Mouse (Mus musculus) megakaryocyte, embryonic 14.5 days (primary cell): Measurements from ENCODE around the gene Enox1. TPM values are rescaled to one million over a fixed set of nuclear protein-coding genes. Genes with fewer than 3 reads are reported as not detected.

Source experiments
- H3K27me3 ChIP-seq: replicated peaks from 2 replicates; pipeline ENCODE3; 2012; ENCODE audit warnings: inconsistent platforms
- H3K36me3 ChIP-seq: replicated peaks from 2 replicates; pipeline ENCODE3; 2012; ENCODE audit warnings: low read length, inconsistent platforms, mixed read lengths
- H3K4me1 ChIP-seq: 2 replicates; pipeline ENCODE4 v1.6.1; 2012; ENCODE audit warnings: inconsistent platforms
- H3K4me3 ChIP-seq: replicated peaks from 2 replicates; pipeline ENCODE3; 2012; ENCODE audit warnings: moderate library complexity, mild to moderate bottlenecking, inconsistent platforms
- H3K9me3 ChIP-seq: 2 replicates; pipeline ENCODE4 v1.6.1; 2012; ENCODE audit warnings: inconsistent platforms
- FLI1 ChIP-seq: IDR thresholded peaks from 2 replicates; pipeline ENCODE4 v1.6.1; 2012; ENCODE audit warnings: low read length, inconsistent platforms, mixed read lengths
- GATA1 ChIP-seq: IDR thresholded peaks from 3 replicates; pipeline ENCODE4 v1.6.1; 2012; ENCODE audit warnings: mixed read lengths, low read length, inconsistent platforms, borderline replicate concordance
- polyA plus RNA-seq: library from polyadenylated mRNA; stranded (reverse); fragments of >175 nt; gene quantifications from 2 replicates; pipeline ENCODE4 v1.2.3, GENCODE M21; 2012; ENCODE audit warnings: low replicate concordance; ENCODE audit not compliant: insufficient read depth

Enox1 gene
- polyA plus RNA-seq, 1 experiment, result 0.13 TPM

DNA sequence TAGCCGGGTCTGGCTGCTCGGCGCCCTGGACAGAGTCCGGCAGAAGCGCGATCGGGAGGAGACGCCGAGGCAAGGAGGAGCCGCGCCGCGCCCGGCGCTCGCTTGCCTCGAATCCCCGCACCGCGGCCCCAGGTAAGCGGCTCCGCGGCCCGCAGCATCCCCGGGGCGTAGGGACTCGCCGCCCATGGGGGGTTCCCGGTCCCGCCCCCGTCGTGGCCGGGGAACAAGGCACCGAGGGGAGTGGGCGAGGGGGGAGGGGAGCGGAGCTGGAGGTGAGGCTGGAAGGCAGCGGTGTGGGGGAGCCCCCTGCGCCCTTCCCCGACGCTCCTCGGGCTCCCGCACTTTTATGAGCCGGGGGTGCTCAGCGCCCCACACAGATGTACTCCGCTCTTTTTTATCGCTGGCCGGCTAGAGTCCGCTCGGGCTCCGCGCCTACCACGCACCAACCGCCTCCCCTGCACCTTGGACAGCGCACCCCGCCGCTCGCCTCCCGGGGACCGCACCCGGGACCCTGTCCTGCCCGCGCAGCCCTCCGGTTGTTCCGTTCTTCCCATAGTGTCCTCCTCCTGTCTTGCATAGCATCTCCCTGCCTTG, 445 bp downstream of the Enox1 start:
- peaks cover 66% of the 10 kb centered on the region for H3K27me3 ChIP-seq
- peaks cover 19% of the 10 kb centered on the region for H3K4me1 ChIP-seq
- H3K4me3 ChIP-seq, result peak overlapping the region; percentile 86
- no peaks in the 10 kb centered on the region for H3K36me3 ChIP-seq
- TF ChIP-seq FLI1, result no peak
- no peak for TF ChIP-seq GATA1
- no peaks in the 10 kb centered on the region; the same call in 1 of the 2 replicates for H3K9me3 ChIP-seq

DNA sequence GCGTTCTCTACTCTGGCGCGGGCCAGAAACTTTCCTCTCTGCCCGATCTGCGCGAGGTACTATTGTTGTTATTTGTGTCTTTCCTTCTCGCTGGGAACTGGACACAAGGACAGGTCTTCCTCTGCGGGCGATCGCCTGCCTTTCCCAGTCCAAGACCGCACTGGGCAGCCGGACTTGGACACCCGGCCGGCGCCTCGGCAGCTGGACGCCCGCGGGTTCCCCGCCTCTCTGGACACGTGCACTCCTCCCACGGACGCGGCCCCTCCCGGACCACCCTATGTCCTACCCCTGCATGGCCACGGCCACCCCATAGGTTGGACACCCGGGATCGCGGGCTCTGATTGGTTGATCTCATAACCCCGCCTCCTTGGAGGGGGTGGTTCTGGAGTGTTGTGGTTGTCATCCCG, 945 bp downstream of the Enox1 start:
- Histone ChIP-seq H3K4me3 (peak overlapping the region; percentile 86), H3K36me3 (no peaks in the 10 kb centered on the region), H3K27me3 (peaks cover 67% of the 10 kb centered on the region), H3K9me3 (no peaks in the 10 kb centered on the region; the same call in 1 of the 2 replicates), H3K4me1 (peaks cover 19% of the 10 kb centered on the region)
- TF ChIP-seq FLI1 (no peak), GATA1 (no peak)

DNA sequence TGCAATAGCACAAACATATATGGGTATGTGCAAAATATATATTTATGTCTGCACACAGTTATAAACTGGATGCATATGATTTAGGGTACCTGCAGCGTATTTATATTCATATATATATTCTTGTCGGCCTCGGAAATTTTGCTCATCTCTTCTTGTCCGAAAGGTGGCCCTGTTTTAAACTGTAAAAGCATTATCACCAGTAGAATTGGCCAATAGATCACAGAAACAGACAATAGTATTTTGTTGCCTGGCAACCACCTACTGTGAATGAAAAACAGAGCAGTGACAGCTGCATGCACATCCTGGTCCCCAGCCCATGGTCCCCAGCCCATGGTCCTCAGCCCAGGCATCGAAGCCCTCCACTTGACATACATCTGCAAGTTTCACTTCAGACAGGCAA, 2.8 kb downstream of the Enox1 start:
- TF ChIP-seq FLI1, result no peak
- Histone ChIP-seq H3K36me3 (no peaks in the 10 kb centered on the region), H3K4me1 (peaks cover 19% of the 10 kb centered on the region), H3K27me3 (peaks cover 69% of the 10 kb centered on the region), H3K9me3 (no peaks in the 10 kb centered on the region; the same call in 1 of the 2 replicates), H3K4me3 (no peak overlapping the region)

DNA sequence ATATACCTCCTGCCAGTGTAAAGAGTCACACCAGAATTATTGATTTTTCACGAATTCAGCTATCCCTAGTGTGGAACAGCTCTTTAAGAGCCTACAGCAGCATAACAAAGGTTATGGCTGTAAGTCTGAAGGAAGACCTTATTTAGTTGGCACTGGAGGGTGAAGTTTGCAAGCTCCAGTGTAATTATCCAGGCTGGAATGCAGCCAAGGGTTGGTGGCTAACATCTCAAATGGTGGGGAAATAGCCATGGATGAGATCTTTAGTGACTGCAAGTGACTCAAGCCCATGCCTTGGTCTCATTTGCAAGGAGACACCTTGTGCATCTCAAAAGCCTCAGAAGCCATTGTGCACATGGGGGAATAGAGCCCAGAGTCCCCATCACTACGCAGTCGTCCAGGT, 5.9 kb downstream of the Enox1 start:
- Histone ChIP-seq H3K4me1 (peaks cover 3% of the 10 kb centered on the region), H3K4me3 (no peak overlapping the region), H3K27me3 (peaks cover 39% of the 10 kb centered on the region), H3K9me3 (no peaks in the 10 kb centered on the region; the same call in 1 of the 2 replicates), H3K36me3 (no peaks in the 10 kb centered on the region)
- TF ChIP-seq FLI1 (no peak), GATA1 (no peak)

DNA sequence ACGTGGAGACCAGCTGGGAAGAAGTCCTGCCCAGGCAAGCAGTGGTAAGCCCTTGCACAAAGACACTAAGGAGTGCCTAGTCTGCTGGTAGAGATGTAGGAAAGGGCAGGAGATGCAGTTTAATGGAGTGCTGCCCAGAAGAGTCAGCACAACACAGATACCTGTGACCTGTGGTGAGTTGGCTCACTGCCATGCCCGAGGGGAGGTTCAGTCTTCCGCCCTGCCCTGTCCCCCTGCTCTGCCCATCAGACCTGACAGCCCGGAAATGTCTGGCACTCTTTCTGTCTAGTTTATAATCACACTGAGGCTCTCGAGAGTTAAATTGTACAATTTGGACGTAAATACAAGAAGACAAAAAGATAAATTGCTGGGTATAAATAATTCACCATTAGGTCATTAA, 7.8 kb downstream of the Enox1 start:
- Histone ChIP-seq H3K4me1 (no peaks in the 10 kb centered on the region), H3K27me3 (peaks cover 22% of the 10 kb centered on the region), H3K36me3 (no peaks in the 10 kb centered on the region), H3K4me3 (no peak overlapping the region), H3K9me3 (0 out of 2 replicates have a peak, but pooled peaks cover 5% of the 10 kb centered on the region)
- no peak for TF ChIP-seq GATA1
- no peak for TF ChIP-seq FLI1

DNA sequence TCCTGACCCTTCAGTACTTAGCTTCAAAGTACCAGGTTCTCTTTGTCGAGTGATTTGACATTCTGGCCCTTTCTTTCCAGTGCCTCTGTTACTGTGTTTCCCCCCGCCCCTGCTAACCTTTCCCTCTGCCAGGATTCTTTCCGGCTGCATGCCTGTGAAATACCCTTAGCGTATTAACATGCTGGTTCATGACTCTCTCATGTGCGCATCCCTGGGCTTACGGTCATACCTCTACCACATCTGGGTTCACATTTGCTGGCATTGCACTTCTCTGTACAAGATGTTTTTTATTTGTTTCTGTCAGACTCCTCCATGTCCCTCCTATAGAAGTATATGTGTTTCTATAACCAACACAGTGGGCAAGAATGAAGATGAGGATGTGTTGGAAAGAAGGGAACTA, 11.6 kb downstream of the Enox1 start:
- H3K4me1 ChIP-seq, result no peaks in the 10 kb centered on the region
- H3K27me3 ChIP-seq, result peaks cover 2% of the 10 kb centered on the region
- H3K4me3 ChIP-seq, result no peak overlapping the region
- 0 out of 2 replicates have a peak, but pooled peaks cover 5% of the 10 kb centered on the region for H3K9me3 ChIP-seq
- H3K36me3 ChIP-seq, result no peaks in the 10 kb centered on the region
- TF ChIP-seq FLI1 (no peak), GATA1 (no peak)

DNA sequence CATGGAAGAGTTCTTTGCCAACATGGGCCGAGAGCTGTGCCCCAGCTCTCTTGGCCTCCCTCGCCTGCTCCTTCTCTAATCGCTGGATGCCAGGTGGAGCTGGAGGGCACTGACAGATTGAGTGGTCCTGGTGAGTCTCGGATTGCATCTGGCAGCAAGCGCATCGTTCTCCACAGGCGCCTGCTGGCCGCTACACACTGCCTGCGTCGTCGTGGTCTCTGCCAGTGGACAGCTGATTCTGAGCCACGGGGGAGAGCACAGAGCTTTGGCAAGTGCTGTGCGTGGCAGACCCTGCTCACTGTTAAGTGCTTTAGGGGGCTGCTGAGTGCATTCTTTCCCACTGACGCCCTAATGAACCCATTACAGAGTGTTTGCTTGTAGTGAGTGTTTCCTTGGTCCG, 17.9 kb downstream of the Enox1 start:
- no peaks in the 10 kb centered on the region for H3K36me3 ChIP-seq
- H3K27me3 ChIP-seq, result peaks cover 2% of the 10 kb centered on the region
- H3K4me1 ChIP-seq, result no peaks in the 10 kb centered on the region
- H3K4me3 ChIP-seq, result no peak overlapping the region
- peaks cover 8% of the 10 kb centered on the region; the same call in 1 of the 2 replicates for H3K9me3 ChIP-seq
- no peak for TF ChIP-seq GATA1
- no peak for TF ChIP-seq FLI1

DNA sequence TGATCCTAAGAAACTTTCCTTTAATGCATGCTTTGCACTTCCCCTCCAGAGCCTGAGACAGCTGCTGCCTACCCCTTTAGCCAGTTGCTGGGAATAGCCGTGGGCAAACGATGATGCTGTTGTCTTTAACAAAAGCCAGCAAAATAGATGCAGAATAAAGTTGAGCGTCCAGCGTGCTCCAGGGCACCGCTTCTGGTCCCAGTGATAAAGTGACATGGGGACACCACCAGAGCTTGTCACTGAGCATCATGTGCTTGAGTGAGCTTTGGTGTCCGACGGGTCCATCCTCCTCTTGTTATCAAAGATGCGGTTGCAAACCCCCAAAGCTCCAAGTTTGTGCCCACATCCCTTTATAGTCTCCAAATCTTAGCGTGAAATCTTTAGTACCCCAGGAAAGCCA, 18.4 kb downstream of the Enox1 start:
- no peak overlapping the region for H3K4me3 ChIP-seq
- H3K9me3 ChIP-seq, result peaks cover 8% of the 10 kb centered on the region; the same call in 1 of the 2 replicates
- peaks cover 2% of the 10 kb centered on the region for H3K27me3 ChIP-seq
- TF ChIP-seq GATA1, result no peak
- TF ChIP-seq FLI1, result no peak
- H3K36me3 ChIP-seq, result no peaks in the 10 kb centered on the region
- no peaks in the 10 kb centered on the region for H3K4me1 ChIP-seq

DNA sequence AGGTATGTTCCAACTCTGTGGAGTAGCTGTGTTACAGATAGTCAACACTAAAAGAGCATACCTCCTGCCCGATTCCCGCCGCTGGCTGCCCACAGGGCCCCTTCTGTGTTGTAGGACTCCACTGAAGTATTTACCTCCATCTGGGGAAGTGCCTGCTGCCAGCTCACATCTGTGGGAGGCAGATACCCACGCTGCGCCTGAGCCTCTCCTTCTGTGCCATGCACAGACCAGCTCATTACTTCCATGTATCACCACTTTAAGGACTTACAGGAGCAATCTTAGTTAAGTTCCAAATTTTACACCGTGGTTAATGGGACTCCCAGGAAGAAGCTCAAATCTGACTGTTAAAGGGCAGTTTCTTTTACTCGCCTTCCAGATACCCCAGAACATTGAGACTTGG, 23.7 kb downstream of the Enox1 start:
- Histone ChIP-seq H3K4me3 (no peak overlapping the region), H3K9me3 (0 out of 2 replicates have a peak, but pooled peaks cover 3% of the 10 kb centered on the region), H3K4me1 (no peaks in the 10 kb centered on the region), H3K27me3 (peaks cover 5% of the 10 kb centered on the region), H3K36me3 (no peaks in the 10 kb centered on the region)
- TF ChIP-seq GATA1, result no peak
- no peak for TF ChIP-seq FLI1

DNA sequence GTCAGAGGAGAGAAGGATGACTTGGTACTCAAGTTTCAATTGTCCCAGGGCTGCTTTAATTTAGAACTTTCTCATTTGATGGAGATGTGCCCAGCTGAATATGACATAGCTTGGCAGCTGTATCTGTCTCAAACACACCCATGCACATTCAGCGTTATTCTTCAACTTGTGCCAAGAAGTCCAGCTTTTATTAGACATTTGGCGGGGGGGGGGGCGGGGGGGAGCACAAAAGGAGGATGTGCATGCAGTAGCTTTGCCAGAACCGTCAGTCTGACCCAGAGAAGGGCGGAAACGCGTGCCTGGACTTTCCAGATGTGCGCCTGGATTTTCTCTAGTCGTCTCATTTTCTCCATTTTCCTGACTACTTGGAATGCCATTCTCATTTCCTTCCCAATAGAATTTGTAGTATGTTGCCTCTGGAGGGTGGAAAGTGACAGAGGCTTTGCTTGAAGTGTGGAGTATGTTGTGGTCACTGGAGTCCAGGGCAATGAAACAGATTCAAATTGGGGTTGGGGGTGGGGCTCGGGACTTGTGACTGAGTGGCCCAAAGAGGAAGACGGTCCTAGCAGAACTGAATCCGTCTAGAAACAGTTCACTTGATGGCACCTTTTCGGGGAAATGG, 24.3 kb downstream of the Enox1 start:
- no peaks in the 10 kb centered on the region for H3K4me1 ChIP-seq

DNA sequence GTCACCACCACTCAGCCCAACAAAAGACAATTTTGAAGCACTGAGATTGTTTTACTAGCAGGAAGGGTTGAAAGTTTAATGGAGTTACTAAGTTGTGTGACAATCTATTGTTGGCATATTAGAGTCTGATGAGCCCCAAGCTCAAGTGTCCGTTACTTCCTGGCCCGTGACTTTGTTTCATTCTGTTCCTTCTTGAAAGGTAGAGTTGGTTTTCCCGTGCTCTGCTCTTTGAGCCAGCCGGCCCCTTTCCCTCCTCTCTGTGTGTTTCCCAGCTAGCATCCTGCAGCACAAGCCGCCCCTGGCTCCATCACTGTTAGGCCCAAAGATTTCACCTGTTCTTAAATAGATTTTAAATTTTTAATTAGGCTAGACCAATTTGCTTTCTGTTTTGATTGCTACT, 26.9 kb downstream of the Enox1 start:
- H3K4me1 ChIP-seq, result no peaks in the 10 kb centered on the region
- peaks cover 3% of the 10 kb centered on the region for H3K27me3 ChIP-seq
- 0 out of 2 replicates have a peak, but pooled peaks cover 3% of the 10 kb centered on the region for H3K9me3 ChIP-seq
- TF ChIP-seq GATA1 (no peak), FLI1 (no peak)
- H3K4me3 ChIP-seq, result no peak overlapping the region
- no peaks in the 10 kb centered on the region for H3K36me3 ChIP-seq

More for the DNA sequence above, 24.3 kb downstream of the Enox1 start:
- H3K4me3 ChIP-seq, result no peak overlapping the region
- TF ChIP-seq FLI1 (no peak), GATA1 (no peak)
- H3K36me3 ChIP-seq, result no peaks in the 10 kb centered on the region
- peaks cover 5% of the 10 kb centered on the region for H3K27me3 ChIP-seq
- 0 out of 2 replicates have a peak, but pooled peaks cover 3% of the 10 kb centered on the region for H3K9me3 ChIP-seq
